Mouse (Mus musculus): ENCODE results near the gene 1190007I07Rik.
"Not testable (repeated sequence)": the region's sequence is repeated elsewhere in the genome, so short reads cannot be mapped to it uniquely, and the experiment has no call there.

- TF ChIP-seq CTCF (IDR thresholded peaks at IDR 0.05; ENCODE audit: extremely low read depth, insufficient read length, insufficient replicate concordance, low read depth, low read length); POLR2A (IDR thresholded peaks at IDR 0.05; ENCODE audit: low read depth, low read length): not testable (repeated sequence)
Observed at GRCm38 (mm10) chr10:82571091-82571490, 51.9 kb downstream of the 1190007I07Rik start.

All from small intestine, adult 2 months (tissue).